Mouse (Mus musculus): ENCODE data around the gene Tex50.

Gene Tex50

DNA sequence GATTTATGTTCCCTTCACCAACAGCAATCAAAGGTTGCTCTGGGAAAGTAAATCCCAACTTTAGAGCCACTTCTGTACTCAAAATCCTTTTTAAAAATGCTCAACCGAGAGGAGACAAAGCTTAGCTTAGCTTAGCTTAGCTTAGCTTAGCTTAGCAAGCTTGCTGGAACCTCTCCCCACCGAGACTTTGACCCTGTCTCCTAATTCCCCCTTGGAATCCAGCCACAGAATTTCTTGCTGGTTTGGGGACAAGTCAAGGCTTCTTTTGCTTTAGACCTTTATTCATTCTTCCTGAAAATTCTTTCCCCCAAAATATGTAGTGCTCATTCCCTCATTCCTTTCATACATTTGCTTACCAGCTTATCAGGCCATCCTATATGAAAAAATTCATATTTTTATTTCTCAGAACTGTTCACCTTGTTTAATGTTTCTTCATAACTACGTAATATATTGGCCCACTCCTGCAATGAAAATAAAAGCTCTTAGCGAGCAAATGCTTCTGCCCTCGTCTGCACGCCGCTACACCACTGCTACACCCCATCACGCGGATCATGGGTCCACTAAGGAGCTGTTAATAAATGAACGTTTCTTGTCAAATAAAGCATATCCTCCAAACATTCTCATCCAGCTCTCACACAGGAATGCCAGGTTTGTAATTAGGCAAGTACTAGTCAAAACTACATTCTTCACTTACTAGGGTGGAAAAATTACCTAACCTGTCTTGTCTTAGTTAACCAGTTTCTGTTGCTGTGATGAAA lies 36.3 kb downstream of the Tex50 start:
- DNase-seq (ENCODE audit: low read depth): no peak

- no peak for DNase-seq (ENCODE audit: low read depth)
Measured at GRCm38 (mm10) chr1:161114591-161114990, 44.5 kb downstream of the Tex50 start.

GRCm38 (mm10) chr1:161109216-161109615 lies 49.9 kb downstream of the Tex50 start:
- no peak for DNase-seq (ENCODE audit: low read depth)

Measured in c-Kit-positive CD71-positive TER-119-negative erythroid progenitor cells, embryonic 14.5 days (primary cell).